Mouse (Mus musculus): ENCODE results near the gene Lcp1. TPM values are rescaled to one million over a fixed set of nuclear protein-coding genes. Genes with fewer than 3 reads are reported as not detected.
A peak's percentile ranks its signal among the peaks of the same experiment; 100 is the strongest.

Gene Lcp1
- total and polyA plus RNA-seq, 2 experiments = 15.5 to 55.5 TPM

- Histone ChIP-seq H3K27ac (replicated peaks; ENCODE audit: insufficient read depth, low read depth, low read length) (peak within 1 kb of the TSS; percentile 79), H3K79me2 (ENCODE audit: control insufficient read depth, insufficient read depth, low read length) (peaks cover 12% of the 10 kb centered on the region; the same call in 1 of the 2 replicates), H3K4me1 (ENCODE audit: control insufficient read depth, insufficient read depth, low read length) (peaks cover 19% of the 10 kb centered on the region; the same call in 1 of the 2 replicates), H3K4me3 (ENCODE audit: insufficient read depth, low read depth, low read length) (peak within 1 kb of the TSS; percentile 43), H3K9ac (ENCODE audit: low read depth, low read length) (peak within 1 kb of the TSS; percentile 66), H3K27me3 (ENCODE audit: control insufficient read depth, insufficient read depth, low read length) (no peaks in the 10 kb centered on the region), H3K36me3 (ENCODE audit: control insufficient read depth, insufficient read depth, low read length) (peaks cover 8% of the 10 kb centered on the region)
- DNase-seq (ENCODE audit: extremely low read depth, low read depth, low spot score) = peak; percentile 95
- 25% methylated on average over 5 of the region's 5 CpGs for WGBS
- TF ChIP-seq POLR2A (IDR thresholded peaks at IDR 0.05; ENCODE audit: extremely low read depth, insufficient read depth, low read length) = no peak
- TF ChIP-seq CTCF (IDR thresholded peaks at IDR 0.05; ENCODE audit: low read depth, low read length) = no peak
Measured at GRCm38 (mm10) chr14:75242087-75242486, 111.2 kb downstream of the Lcp1 start, which contains the start of gene Cpb2. Cpb2 (plus strand) TSS chr14:75242287.

DNA sequence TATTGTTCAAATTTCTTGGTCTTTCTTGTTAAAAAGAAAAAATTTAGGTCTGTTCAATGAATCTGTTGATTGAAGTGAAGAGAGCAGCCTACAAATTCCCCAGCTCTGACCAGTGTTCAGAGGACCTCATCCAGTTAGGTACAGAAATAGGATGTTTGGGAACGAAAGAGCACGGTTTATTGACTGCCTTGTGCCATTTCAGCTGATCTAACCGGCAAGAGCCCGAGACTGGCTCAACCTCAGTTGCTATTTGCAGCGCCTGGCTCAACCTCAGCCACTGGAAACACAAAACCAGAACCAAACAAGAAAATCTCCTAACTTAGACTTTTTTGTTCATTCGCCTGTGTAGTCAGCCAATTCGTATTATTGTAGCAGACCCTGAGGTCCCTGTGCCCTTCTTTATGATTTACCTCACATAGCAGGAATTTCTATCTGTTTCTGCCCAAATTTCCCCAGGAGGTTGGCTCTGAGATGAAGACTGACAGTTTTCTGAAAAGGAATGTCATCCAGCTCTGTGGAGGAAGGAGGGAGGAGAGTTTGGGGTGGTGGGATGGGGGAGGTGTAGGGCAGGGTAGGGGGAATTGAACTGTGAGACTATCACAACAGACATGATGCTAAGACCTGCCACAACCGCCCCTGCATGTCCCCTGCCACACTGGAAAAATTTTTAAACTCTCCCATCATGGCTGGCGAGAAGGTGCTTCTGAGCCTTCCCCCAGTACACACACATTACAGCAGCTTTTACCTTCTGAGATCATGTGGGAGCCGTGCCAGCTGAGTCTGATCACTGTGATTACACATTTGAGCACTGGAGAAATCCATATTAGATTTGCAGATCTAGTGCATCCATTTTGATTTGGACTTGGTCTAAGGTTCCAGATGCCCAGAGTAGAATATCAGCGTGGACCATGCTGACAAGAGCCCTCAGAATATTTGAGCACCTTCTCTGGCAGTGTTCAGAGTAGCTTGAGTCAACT is 115.4 kb downstream of the Lcp1 start:
- Histone ChIP-seq H3K27me3 (ENCODE audit: control insufficient read depth, insufficient read depth, low read length) (no peaks in the 10 kb centered on the region), H3K4me3 (ENCODE audit: insufficient read depth, low read depth, low read length) (no peak overlapping the region), H3K79me2 (ENCODE audit: control insufficient read depth, insufficient read depth, low read length) (peaks cover 16% of the 10 kb centered on the region; the same call in 1 of the 2 replicates), H3K27ac (replicated peaks; ENCODE audit: insufficient read depth, low read depth, low read length) (peak overlapping the region; percentile 66), H3K36me3 (ENCODE audit: control insufficient read depth, insufficient read depth, low read length) (peaks cover 11% of the 10 kb centered on the region), H3K9ac (ENCODE audit: low read depth, low read length) (peak overlapping the region; percentile 53; the same call in 1 of the 2 replicates), H3K4me1 (ENCODE audit: control insufficient read depth, insufficient read depth, low read length) (peaks cover 33% of the 10 kb centered on the region)
- TF ChIP-seq POLR2A (IDR thresholded peaks at IDR 0.05; ENCODE audit: extremely low read depth, insufficient read depth, low read length) = no peak
- no peak for TF ChIP-seq CTCF (IDR thresholded peaks at IDR 0.05; ENCODE audit: low read depth, low read length)
- DNase-seq (ENCODE audit: extremely low read depth, low read depth, low spot score) = peak; percentile 78
- 39% methylated on average over 11 of the region's 11 CpGs for WGBS

GRCm38 (mm10) chr14:75250432-75250831 is 119.5 kb downstream of the Lcp1 start:
- Histone ChIP-seq H3K27me3 (ENCODE audit: control insufficient read depth, insufficient read depth, low read length) (no peaks in the 10 kb centered on the region), H3K36me3 (ENCODE audit: control insufficient read depth, insufficient read depth, low read length) (peaks cover 11% of the 10 kb centered on the region), H3K79me2 (ENCODE audit: control insufficient read depth, insufficient read depth, low read length) (peaks cover 14% of the 10 kb centered on the region; the same call in 1 of the 2 replicates), H3K9ac (ENCODE audit: low read depth, low read length) (no peak overlapping the region), H3K27ac (replicated peaks; ENCODE audit: insufficient read depth, low read depth, low read length) (peak overlapping the region; percentile 95), H3K4me1 (ENCODE audit: control insufficient read depth, insufficient read depth, low read length) (peaks cover 20% of the 10 kb centered on the region), H3K4me3 (ENCODE audit: insufficient read depth, low read depth, low read length) (no peak overlapping the region)
- no peak for TF ChIP-seq POLR2A (IDR thresholded peaks at IDR 0.05; ENCODE audit: extremely low read depth, insufficient read depth, low read length)
- no peak for TF ChIP-seq CTCF (IDR thresholded peaks at IDR 0.05; ENCODE audit: low read depth, low read length)
- WGBS = 23% methylated on average over 3 of the region's 3 CpGs
- DNase-seq (ENCODE audit: extremely low read depth, low read depth, low spot score) = peak; percentile 91

GRCm38 (mm10) chr14:75256521-75256920 is 125.6 kb downstream of the Lcp1 start:
- DNase-seq (ENCODE audit: extremely low read depth, low read depth, low spot score) = no peak
- peaks cover 50% of the 10 kb centered on the region for H3K36me3 ChIP-seq (ENCODE audit: control insufficient read depth, insufficient read depth, low read length)
- TF ChIP-seq CTCF (IDR thresholded peaks at IDR 0.05; ENCODE audit: low read depth, low read length) = peak; percentile 64
- no peak for TF ChIP-seq POLR2A (IDR thresholded peaks at IDR 0.05; ENCODE audit: extremely low read depth, insufficient read depth, low read length)
- H3K4me1 ChIP-seq (ENCODE audit: control insufficient read depth, insufficient read depth, low read length) = no peaks in the 10 kb centered on the region
- H3K4me3 ChIP-seq (ENCODE audit: insufficient read depth, low read depth, low read length) = no peak overlapping the region
- H3K27ac ChIP-seq (replicated peaks; ENCODE audit: insufficient read depth, low read depth, low read length) = no peak overlapping the region
- H3K27me3 ChIP-seq (ENCODE audit: control insufficient read depth, insufficient read depth, low read length) = no peaks in the 10 kb centered on the region
- no peak overlapping the region for H3K9ac ChIP-seq (ENCODE audit: low read depth, low read length)
- WGBS = 61% methylated on average over 5 of the region's 5 CpGs
- peaks cover 5% of the 10 kb centered on the region; the same call in 1 of the 2 replicates for H3K79me2 ChIP-seq (ENCODE audit: control insufficient read depth, insufficient read depth, low read length)

- no peaks in the 10 kb centered on the region for H3K4me1 ChIP-seq (ENCODE audit: control insufficient read depth, insufficient read depth, low read length)
Measured at GRCm38 (mm10) chr14:75269531-75269930, 138.6 kb downstream of the Lcp1 start.

More at GRCm38 (mm10) chr14:75269531-75269930, 138.6 kb downstream of the Lcp1 start:
- TF ChIP-seq CTCF (IDR thresholded peaks at IDR 0.05; ENCODE audit: low read depth, low read length) = no peak
- TF ChIP-seq POLR2A (IDR thresholded peaks at IDR 0.05; ENCODE audit: extremely low read depth, insufficient read depth, low read length) = no peak
- H3K9ac ChIP-seq (ENCODE audit: low read depth, low read length) = no peak overlapping the region
- no peaks in the 10 kb centered on the region; the same call in 1 of the 2 replicates for H3K79me2 ChIP-seq (ENCODE audit: control insufficient read depth, insufficient read depth, low read length)
- no peak overlapping the region for H3K4me3 ChIP-seq (ENCODE audit: insufficient read depth, low read depth, low read length)
- no peak overlapping the region for H3K27ac ChIP-seq (replicated peaks; ENCODE audit: insufficient read depth, low read depth, low read length)
- DNase-seq (ENCODE audit: extremely low read depth, low read depth, low spot score) = no peak
- H3K27me3 ChIP-seq (ENCODE audit: control insufficient read depth, insufficient read depth, low read length) = no peaks in the 10 kb centered on the region
- peaks cover 82% of the 10 kb centered on the region for H3K36me3 ChIP-seq (ENCODE audit: control insufficient read depth, insufficient read depth, low read length)
- WGBS = 82% methylated on average over 5 of the region's 5 CpGs
